Mouse (Mus musculus): ENCODE results near the gene Tex14. TPM values are rescaled to one million over a fixed set of nuclear protein-coding genes. Genes with fewer than 3 reads are reported as not detected.
"Not testable (repeated sequence)": the region's sequence is repeated elsewhere in the genome, so short reads cannot be mapped to it uniquely, and the experiment has no call there.

The Tex14 gene
- polyA plus RNA-seq, 1 experiment = 2.8 TPM

DNA sequence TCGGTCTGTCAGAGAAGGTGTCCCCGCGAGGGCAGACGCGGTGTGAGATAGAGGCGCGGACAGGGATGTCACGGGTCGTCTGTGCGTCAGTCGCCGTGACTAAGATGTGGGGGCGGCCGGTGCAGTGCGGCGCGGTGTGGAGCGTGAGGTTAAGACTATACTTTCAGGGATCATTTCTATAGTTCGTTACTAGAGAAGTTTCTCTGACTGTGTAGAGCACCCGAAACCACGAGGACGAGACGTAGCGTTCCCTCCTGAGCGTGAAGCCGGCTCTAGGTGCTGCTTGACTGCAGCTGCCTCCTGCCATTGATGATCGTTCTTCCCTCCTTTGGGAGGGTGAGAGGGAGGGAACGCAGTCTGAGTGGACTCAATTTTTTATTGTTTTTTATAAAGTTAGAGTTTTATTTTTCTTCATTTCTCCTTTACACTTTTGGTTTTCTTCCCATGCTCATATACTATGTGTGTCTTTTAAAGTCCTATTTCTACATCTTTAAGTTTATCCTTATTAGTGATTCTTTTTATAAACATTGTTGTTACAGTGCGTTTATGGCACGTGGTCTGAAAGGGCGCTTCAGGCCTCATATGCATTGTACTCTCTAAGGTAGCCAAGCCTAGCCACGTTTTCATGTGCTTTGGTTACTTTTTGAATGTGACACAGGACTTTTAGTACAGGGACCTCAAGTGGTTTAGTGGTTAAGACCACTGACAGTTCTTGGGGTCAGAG, 43.8 kb downstream of the Tex14 start:
- not testable (repeated sequence) for DNase-seq (ENCODE audit: low spot score)

DNA sequence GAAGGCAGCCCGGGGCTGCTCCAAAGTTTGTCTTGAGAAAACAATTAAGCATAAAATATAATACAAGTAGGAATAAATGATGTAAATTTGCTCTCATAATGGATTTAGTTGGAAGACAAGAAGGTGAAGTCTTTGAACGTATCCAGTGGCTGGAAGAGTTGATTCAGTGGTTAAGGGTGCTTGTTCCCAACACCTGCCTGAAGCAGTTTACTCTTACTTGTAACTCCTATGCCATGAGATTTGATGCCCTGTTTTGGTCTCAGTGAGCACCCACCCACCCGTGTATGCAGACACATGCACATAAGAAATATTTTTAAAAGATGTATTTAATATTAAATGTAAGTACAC, 44.3 kb downstream of the Tex14 start:
- no peak for DNase-seq (ENCODE audit: low spot score)

DNA sequence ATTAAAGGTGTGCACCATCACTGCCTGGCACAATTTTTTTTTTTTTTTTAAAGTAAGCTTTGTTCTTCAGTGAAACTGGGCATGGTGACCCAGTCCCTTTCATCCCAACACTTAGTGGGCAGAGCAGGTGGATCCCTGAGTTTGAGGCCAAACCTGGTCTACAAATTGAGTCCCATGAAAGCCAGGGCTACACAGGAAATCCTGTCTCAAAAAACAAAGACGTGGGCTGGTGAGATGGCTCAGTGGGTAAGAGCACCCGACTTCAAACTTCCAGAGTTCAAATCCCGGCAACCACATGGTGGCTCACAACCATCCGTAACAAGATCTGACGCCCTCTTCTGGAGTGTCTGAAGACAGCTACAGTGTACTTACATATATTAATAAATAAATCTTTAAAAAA, 45.0 kb downstream of the Tex14 start:
- DNase-seq (ENCODE audit: low spot score) = not testable (repeated sequence)

DNA sequence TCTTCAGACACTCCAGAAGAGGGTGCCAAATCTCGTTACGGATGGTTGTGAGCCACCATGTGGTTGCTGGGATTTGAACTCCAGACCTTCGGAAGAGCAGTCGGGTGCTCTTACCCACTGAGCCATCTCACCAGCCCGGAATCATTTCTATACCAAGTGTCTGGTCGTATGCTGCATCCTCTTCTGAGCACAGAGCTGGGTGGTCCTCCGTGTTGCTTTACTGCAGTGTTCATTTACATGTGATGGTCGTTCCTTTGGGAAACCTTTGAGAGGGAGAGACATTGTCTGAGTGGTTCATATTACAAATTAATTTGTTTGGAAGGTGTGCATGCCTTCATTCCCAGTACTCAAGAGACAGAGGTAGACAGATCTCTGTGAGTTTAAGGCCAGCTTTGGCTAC, 47.9 kb downstream of the Tex14 start:
- not testable (repeated sequence) for DNase-seq (ENCODE audit: low spot score)

DNA sequence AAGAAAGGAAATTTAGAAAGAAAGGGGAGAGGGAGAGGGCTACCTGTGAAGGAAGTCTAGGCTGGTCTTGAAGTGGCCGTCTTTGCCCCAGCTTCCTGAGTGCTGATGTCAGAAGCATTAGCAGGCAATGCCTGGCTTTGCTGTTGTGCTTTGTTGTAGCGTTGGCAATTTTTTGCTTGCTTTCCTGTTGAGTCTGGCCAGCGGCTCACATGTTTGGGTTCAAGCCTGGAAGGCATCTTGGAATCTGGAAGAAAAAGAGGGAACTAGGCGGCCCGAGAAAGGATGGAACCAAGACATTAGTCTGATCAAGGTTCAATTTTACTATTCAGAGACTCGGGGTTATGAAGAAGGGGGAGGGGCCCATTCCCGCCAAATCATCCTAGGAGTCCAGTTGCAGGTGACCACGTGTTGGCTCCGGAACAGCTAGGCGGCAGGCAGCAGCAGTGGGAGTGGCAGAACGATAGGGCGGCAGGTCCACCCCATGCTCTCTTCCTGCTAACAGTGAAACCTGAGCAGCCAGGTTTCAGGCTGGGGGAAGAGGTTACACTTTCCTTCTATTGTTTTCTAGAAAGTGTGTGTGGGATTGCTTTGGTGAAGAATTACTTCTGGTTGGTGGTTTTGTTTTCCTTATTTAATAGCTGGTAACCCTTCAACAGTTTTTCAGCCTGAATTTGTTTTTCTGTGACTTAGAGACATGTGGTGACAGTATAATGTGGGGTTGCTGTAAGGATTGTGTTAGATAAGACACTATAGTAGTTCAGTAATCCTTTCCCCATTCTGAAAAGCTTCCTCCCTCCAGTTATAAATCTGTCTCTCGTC, 48.6 kb downstream of the Tex14 start:
- no peak for DNase-seq (ENCODE audit: low spot score)

DNA sequence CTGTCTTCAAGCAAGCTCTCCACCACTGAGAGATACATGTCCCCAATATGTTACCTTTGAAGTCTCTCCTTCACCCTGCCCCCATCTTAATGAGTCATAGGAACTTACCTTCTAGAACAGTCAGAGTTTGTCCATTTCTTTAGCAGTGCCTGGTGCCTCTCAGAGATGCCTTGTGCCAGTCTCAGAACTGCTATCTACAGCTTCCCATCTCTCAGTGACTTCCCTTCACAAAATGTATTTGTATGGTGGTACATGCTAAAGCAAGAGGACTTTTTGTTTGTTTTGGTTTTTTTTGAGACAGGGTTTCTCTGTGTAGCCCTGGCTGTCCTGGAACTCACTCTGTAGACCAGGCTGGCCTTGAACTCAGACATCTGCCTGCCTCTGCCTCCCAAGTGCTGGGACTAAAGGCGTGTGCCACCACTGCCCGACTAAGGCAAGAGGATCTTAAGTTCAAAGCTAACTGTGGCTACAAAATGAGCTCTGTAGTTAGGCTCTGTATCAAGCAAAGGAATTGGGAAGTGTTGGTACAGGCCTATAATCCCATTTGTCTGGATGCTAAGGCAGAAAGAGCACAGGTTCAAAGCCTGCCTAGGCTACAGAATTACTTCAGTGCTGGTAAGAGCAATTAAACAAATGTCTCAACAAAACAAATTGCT, 49.3 kb downstream of the Tex14 start:
- DNase-seq (ENCODE audit: low spot score) = no peak

DNA sequence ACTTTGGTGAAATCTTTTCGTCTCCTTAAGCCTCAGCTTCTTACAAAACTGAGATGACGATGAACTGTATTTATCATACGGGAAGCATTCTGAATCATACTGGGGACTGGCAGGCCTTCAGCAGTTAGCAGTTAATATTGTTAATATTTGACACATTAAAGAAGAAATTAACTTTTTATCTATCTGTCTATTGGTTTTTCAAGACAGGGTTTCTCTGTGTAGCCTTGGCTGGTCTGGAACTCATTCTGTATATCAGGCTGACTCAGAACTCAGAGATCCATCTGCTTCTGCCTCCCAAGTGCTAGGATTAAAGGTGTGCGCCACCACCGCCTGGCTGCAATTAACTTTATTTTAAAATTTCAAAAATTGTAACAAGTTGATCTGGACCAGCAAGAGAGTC, 50.7 kb downstream of the Tex14 start:
- DNase-seq (ENCODE audit: low spot score) = no peak

DNA sequence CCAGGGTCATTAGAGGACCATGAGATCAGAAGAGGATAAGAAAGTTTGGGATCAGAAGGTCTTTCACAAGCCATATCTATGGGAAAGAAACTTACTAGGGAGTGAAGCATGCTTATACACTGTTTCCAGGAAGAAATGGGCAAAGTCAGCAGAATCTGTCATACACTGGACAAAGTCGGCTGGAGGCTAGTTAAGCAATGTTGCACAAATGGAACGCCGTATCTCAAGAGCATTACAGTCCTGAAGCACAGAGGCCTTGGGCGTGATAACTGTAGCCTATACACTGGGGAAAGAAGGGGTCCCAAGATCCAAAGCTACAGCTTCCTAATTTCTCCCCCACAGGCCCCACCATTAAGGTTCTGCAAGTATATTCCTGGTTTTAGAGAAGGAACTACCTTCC, 51.1 kb downstream of the Tex14 start:
- no peak for DNase-seq (ENCODE audit: low spot score)

DNA sequence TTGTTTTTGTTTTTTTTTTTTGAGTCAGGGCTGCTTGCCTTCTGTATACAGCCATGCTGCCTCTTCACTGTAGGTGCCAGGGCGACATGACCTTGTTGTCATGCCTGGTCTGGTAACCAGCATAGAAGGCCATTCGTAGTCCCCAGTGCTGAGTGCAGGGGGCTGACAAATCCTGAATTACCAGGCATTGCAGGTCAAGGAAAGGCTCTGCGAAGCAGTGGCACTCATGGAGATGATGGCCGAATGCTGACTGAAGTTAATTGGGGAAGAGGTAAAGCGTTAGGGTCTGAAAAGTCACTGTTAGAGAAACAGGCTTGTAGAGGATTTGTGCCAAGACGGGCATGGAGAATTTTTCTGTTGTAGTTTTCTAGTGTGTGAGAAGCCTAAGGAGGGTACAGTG, 55.7 kb downstream of the Tex14 start:
- DNase-seq (ENCODE audit: low spot score) = no peak

DNA sequence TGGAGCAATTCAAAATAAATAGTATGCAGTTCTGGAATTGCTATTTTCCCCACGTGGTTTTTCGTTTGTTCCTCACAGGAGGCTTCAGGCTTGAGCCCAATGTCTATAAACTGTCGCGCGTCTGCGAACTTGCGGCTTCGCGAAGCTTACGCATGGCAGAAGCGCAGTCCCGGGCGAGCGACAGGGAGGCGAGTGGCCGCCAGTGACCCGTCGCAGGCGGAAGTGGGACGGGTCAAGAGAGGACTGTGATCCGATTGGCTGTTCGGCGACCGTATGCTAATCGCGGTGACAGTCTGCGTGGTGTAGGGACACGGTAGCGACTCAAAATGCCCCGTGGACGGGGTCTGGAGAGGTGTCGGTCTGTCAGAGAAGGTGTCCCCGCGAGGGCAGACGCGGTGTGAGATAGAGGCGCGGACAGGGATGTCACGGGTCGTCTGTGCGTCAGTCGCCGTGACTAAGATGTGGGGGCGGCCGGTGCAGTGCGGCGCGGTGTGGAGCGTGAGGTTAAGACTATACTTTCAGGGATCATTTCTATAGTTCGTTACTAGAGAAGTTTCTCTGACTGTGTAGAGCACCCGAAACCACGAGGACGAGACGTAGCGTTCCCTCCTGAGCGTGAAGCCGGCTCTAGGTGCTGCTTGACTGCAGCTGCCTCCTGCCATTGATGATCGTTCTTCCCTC, 57.1 kb downstream of the Tex14 start:
- peak; percentile 61 for DNase-seq (ENCODE audit: low spot score)

DNA sequence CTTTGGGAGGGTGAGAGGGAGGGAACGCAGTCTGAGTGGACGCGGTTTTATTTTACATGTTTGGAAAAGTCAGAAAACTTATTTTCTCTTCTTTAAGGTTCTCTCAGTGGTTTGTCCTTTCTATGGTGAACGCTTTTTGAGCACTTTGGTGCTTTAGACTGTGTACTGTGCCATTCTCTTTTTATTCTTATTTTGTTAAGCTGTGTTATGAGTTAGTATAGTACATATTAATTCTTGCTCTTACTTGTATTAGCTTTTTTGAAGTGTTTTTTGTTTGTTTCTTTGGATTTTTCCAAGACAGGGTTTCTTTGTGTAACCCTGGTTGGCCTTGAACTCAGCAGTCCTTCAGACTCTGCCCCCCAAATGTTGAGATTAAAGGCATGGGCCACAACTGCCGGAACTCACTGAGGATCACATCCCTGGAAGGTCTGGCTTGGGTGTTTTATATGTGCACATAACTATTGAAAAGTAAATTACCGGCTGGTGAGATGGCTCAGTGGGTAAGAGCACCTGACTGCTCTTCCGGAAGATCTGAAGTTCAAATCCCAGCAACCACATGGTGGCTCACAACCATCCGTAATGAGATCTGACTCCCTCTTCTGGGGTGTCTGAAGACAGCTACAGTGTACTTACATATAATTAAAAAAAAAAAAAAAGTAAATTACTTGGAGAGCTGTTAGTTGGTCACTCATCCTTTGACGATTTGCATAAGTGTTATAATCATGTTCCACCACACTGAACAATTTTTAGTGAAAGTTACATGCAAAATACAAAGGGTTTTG, 57.8 kb downstream of the Tex14 start:
- DNase-seq (ENCODE audit: low spot score) = no peak

DNA sequence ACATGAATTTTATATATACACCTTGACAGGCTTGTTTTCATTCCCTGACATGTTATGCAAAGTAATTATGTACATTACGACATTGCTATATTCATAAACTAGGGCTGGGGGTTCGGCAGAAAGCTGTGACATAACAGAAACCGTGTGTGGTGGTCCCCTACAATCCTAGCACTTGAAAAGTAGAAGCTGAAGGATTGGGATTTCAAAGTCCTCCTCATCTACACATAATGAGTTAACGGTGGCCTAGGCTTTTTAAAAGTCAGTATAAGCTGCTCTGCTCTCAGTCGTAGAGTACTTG, 58.3 kb downstream of the Tex14 start:
- DNase-seq (ENCODE audit: low spot score) = no peak

DNA sequence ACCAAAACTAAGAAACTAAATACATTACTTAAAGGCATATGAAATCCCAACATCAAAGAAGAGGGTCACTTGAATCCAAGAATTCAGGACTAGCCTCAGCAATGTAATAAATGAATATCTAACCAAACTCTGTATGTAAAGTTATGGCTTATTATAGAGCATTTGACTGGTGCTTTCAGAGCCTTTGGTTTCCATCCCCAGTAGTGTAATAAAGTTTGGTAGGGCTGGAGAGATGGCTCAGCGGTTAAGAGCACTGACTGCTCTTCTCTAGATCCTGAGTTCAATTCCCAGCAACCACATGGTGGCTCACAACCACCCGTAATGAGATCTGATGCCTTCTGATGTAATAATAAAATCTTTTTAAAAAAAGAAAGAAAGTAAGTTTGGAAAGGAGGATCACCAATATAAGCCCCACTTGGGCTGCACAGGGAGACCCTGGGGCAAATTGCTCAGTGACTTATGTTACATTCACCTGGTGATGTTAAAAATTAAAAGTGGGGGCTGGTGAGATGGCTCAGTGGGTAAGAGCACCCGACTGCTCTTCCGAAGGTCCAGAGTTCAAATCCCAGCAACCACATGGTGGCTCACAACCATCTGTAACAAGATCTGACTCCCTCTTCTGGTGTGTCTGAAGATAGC, 59.0 kb downstream of the Tex14 start:
- DNase-seq (ENCODE audit: low spot score) = not testable (repeated sequence)

DNA sequence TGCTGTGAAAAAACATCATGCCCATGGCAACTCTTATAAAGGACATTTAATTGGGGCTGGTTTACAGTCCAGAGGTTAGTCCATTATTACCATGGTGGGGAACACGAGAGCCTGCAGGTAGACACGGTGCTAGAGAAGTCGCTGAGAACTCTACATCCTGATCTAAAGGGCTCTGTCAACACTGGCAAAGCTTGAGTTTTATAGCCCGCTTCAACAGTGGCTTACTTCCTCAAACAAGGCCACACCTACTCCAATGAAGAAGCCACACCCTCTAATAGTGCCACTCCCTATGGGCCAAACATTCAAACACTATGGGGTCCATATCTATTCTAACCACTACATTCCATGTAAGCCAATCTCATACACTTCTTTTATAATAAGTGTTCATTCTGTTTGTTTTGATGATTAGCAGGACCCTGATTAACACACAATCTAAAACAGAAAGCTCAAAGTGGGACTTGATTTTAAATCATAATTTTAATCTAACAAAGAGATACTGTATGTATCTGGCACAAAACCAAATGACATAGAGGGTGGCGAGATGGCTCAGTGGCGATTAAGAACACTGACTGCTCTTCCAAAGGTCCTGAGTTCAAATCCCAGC, 61.2 kb downstream of the Tex14 start:
- DNase-seq (ENCODE audit: low spot score) = no peak

DNA sequence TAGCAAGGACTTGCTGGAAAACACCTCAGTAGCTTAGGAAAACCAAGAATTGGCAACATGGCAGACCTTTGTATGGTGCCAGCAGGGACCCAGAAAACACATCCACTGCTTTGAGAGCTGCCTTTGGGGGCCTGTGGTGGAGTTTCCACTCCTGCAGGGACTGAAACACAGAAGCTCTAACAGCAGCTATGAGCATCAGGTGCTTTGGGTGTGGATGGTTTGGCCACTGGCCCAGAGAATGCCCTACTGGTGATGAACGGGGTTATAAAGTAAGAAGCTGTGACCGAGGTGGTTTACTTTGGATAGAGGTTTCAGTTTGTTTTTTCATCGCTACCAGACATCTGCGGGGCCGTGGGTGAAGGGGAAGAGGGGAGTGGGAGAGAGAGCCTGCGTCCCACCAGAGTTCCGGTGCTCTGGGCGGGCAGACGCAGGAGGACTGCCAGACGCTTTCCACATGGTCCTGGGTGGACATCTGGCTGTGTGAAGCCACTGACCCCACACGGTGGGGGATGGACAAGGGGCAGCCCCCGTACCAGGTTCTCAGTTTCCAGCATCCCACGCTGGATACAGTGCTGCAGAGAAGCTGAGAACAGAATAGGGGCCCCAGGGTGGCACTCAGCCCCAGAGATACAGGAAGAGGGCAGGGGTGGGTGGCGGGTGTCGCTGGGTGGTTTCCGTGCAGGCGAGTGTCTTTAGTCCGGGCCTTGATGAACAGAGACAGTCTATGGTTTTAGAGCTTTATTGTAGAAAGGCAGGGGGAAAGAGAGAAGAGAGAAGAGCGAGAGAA, 62.8 kb downstream of the Tex14 start:
- no peak for DNase-seq (ENCODE audit: low spot score)

DNA sequence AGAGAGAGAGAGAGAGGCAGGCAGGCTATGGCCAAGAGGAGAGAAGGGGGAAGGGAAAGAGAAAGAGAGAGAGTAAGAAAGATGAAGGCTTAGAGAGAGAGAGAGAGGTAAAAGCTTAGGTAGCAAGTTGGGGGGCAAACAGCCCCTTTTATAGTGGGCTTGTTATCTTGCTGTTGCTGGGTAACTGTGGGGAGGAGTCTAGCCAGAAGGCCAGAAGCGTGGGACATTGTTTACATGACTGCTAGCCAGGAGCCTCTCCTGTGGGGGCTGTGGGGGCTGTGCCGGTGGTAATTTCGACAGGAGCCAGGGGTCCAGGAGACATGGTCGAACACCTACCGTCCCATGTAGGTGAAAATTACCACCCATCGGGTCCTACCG, 63.4 kb downstream of the Tex14 start:
- no peak for DNase-seq (ENCODE audit: low spot score)

DNA sequence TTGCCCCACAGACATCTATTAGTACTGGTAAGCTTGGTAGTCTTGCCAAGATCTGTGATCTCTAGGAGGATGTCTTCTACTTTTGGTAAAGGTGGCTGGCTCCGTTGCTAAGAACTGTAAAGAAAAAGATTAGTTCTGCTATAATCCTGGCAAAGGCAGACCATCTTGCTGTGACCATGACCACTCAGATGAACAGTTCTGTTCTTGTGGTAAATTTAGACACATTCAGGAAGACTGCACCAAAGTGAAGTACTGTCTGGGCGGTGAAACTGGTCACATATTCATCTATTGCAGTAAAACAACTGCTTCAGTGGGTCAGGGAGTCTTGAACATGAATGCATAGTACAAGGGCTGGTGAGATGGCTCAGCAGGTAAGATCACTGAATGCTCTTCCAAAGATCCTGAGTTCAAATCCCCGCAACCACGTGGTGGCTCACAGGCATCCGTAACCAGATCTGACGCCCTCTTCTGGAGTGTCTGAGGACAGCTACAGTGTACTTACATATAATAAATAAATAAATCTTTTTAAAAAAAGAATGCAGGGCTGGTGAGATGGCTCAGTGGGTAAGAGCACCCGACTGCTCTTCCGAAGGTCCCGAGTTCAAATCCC, 63.9 kb downstream of the Tex14 start:
- DNase-seq (ENCODE audit: low spot score) = no peak

DNA sequence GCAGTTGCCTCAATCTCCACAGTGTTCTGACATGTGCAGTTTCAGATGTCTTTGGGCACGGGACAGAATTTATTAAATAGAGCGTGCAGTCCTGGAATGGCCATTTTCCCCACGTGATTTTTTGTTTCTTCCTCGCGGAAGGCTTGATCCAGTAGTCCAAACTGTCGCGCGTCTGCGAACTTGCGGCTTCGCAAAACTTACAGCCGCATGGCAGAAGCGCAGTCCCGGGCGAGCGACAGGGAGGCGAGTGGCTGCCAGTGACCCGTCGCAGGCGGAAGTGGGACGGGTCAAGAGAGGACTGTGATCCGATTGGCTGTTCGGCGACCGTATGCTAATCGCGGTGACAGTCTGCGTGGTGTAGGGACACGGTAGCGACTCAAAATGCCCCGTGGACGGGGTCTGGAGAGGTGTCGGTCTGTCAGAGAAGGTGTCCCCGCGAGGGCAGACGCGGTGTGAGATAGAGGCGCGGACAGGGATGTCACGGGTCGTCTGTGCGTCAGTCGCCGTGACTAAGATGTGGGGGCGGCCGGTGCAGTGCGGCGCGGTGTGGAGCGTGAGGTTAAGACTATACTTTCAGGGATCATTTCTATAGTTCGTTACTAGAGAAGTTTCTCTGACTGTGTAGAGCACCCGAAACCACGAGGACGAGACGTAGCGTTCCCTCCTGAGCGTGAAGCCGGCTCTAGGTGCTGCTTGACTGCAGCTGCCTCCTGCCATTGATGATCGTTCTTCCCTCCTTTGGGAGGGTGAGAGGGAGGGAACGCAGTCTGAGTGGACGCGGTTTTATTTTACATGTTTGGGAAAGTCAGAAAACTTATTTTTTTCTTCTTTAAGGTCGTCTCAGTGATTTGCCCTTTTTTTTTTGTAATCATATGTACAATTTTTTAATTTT, 66.2 kb downstream of the Tex14 start:
- DNase-seq (ENCODE audit: low spot score) = peak; percentile 56

DNA sequence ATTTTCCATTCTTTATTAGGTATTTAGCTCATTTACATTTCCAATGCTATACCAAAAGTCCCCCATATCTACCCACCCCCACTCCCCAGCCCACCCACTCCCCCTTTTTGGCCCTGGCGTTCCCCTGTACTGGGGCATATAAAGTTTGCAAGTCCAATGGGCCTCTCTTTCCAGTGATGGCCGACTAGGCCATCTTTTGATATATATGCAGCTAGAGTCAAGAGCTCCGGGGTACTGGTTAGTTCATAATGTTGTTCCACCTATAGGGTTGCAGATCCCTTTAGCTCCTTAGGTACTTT, 66.8 kb downstream of the Tex14 start:
- not testable (repeated sequence) for DNase-seq (ENCODE audit: low spot score)
